Mouse (Mus musculus): Measurements from ENCODE around the gene Sult1b1. TPM values are rescaled to one million over a fixed set of nuclear protein-coding genes. Genes with fewer than 3 reads are reported as not detected.

The Sult1b1 gene
- total RNA-seq, 2 experiments from 2014 or later, result not detected

Other genes with a start within 250 kb of the Sult1b1 start
- gene Ugt2a3, start 201.0 kb downstream of the Sult1b1 start, total RNA-seq (2021), result not detected
- not detected for gene Ugt2b38, start 114.0 kb downstream of the Sult1b1 start, total RNA-seq (2021)
- not detected for gene Ugt2a2, start 55.9 kb downstream of the Sult1b1 start, total RNA-seq (2021)
- not detected for gene Gm43638, start 51.4 kb downstream of the Sult1b1 start, total RNA-seq (2021)
- not detected for gene Ugt2a1, start 47.3 kb downstream of the Sult1b1 start, total RNA-seq (2021)
- gene Sult1d1, start 30.8 kb upstream of the Sult1b1 start, total RNA-seq (2021), result not detected
- gene Sult1e1, start 53.4 kb upstream of the Sult1b1 start, total RNA-seq (2021), result not detected
- not detected for gene Csn1s1, start 128.0 kb upstream of the Sult1b1 start, total RNA-seq (2021)
- not detected for gene Csn2, start 161.4 kb upstream of the Sult1b1 start, total RNA-seq (2021)
- gene Csn1s2a, start 236.4 kb upstream of the Sult1b1 start, total RNA-seq (2021), result not detected

Measured in layer of hippocampus, postnatal 36 days (tissue).